Mouse (Mus musculus): ENCODE results near the gene Adamts4. TPM values are rescaled to one million over a fixed set of nuclear protein-coding genes. Genes with fewer than 3 reads are reported as not detected.

Adamts4 gene
- polyA plus RNA-seq, 1 experiment from 2014 or later = 5.2 TPM

- peaks cover 16% of the 10 kb centered on the region for H3K4me1 ChIP-seq (replicated peaks; ENCODE audit: insufficient read depth, low read length)
- H3K4me3 ChIP-seq (replicated peaks; ENCODE audit: low read depth, low read length) = no peak overlapping the region
- 58% methylated on average over 4 of the region's 4 CpGs for WGBS
- no peak for ATAC-seq (replicated peaks; ENCODE audit: low FRiP score, low read depth)
- no peak for TF ChIP-seq CTCF (IDR thresholded peaks at IDR 0.05; ENCODE audit: low read depth)
- no peak overlapping the region for H3K4me2 ChIP-seq (ENCODE audit: low read length)
- H3K9ac ChIP-seq (ENCODE audit: low read depth, low read length) = no peak overlapping the region
- no peaks in the 10 kb centered on the region for H3K27me3 ChIP-seq (ENCODE audit: insufficient read depth, low read length)
- no peak overlapping the region for H3K27ac ChIP-seq
- no peak for DNase-seq (ENCODE audit: low spot score)
- H3K36me3 ChIP-seq (ENCODE audit: insufficient read depth, low read length) = no peaks in the 10 kb centered on the region
- H3K9me3 ChIP-seq (replicated peaks; ENCODE audit: low read length) = no peaks in the 10 kb centered on the region
Measured at GRCm38 (mm10) chr1:171265971-171266744, 15.9 kb downstream of the Adamts4 start.

- peaks cover 16% of the 10 kb centered on the region; the same call in 1 of the 2 replicates for H3K4me1 ChIP-seq (replicated peaks; ENCODE audit: insufficient read depth, low read length)
- WGBS = 76% methylated on average over 1 of the region's 1 CpGs
- ATAC-seq (replicated peaks; ENCODE audit: low FRiP score, low read depth) (no peak), DNase-seq (ENCODE audit: low spot score) (no peak)
- H3K9me3 ChIP-seq (replicated peaks; ENCODE audit: low read length) = no peaks in the 10 kb centered on the region
- H3K27me3 ChIP-seq (ENCODE audit: insufficient read depth, low read length) = no peaks in the 10 kb centered on the region
- no peak overlapping the region for H3K9ac ChIP-seq (ENCODE audit: low read depth, low read length)
- no peak overlapping the region for H3K27ac ChIP-seq
- no peak overlapping the region for H3K4me2 ChIP-seq (ENCODE audit: low read length)
- no peaks in the 10 kb centered on the region for H3K36me3 ChIP-seq (ENCODE audit: insufficient read depth, low read length)
- no peak for TF ChIP-seq CTCF (IDR thresholded peaks at IDR 0.05; ENCODE audit: low read depth)
- no peak overlapping the region for H3K4me3 ChIP-seq (replicated peaks; ENCODE audit: low read depth, low read length)
Measured at GRCm38 (mm10) chr1:171268341-171268740, 18.1 kb downstream of the Adamts4 start.

GRCm38 (mm10) chr1:171269848-171270572 lies 19.8 kb downstream of the Adamts4 start, which contains the start of gene B4galt3:
Gene B4galt3, plus strand, starts transcription at chr1:171270328.
- ATAC-seq (replicated peaks; ENCODE audit: low FRiP score, low read depth) (peak; percentile 95), DNase-seq (ENCODE audit: low spot score) (peak; percentile 93)
- Histone ChIP-seq H3K27ac (peak within 1 kb of the TSS; percentile 63), H3K9me3 (replicated peaks; ENCODE audit: low read length) (no peaks in the 10 kb centered on the region), H3K4me2 (ENCODE audit: low read length) (peak within 1 kb of the TSS; percentile 83), H3K27me3 (ENCODE audit: insufficient read depth, low read length) (no peaks in the 10 kb centered on the region), H3K9ac (ENCODE audit: low read depth, low read length) (peak within 1 kb of the TSS; percentile 64), H3K4me3 (replicated peaks; ENCODE audit: low read depth, low read length) (peak within 1 kb of the TSS; percentile 64), H3K36me3 (ENCODE audit: insufficient read depth, low read length) (peaks cover 15% of the 10 kb centered on the region), H3K4me1 (replicated peaks; ENCODE audit: insufficient read depth, low read length) (peaks cover 12% of the 10 kb centered on the region; the same call in 1 of the 2 replicates)
- no peak for TF ChIP-seq CTCF (IDR thresholded peaks at IDR 0.05; ENCODE audit: low read depth)
- 3% methylated on average over 36 of the region's 36 CpGs for WGBS

- ATAC-seq (replicated peaks; ENCODE audit: low FRiP score, low read depth) (peak; percentile 89), DNase-seq (ENCODE audit: low spot score) (peak; percentile 56)
- Histone ChIP-seq H3K36me3 (ENCODE audit: insufficient read depth, low read length) (peaks cover 20% of the 10 kb centered on the region), H3K27ac (peak overlapping the region; percentile 63), H3K27me3 (ENCODE audit: insufficient read depth, low read length) (no peaks in the 10 kb centered on the region), H3K4me1 (replicated peaks; ENCODE audit: insufficient read depth, low read length) (peaks cover 12% of the 10 kb centered on the region; the same call in 1 of the 2 replicates), H3K9ac (ENCODE audit: low read depth, low read length) (peak overlapping the region; percentile 64), H3K4me3 (replicated peaks; ENCODE audit: low read depth, low read length) (peak overlapping the region; percentile 64), H3K9me3 (replicated peaks; ENCODE audit: low read length) (no peaks in the 10 kb centered on the region), H3K4me2 (ENCODE audit: low read length) (peak overlapping the region; percentile 83)
- TF ChIP-seq CTCF (IDR thresholded peaks at IDR 0.05; ENCODE audit: low read depth) = no peak
- WGBS = under 1% methylated on average over 19 of the region's 19 CpGs
Measured at GRCm38 (mm10) chr1:171270573-171270900, 20.3 kb downstream of the Adamts4 start.

GRCm38 (mm10) chr1:171271196-171271595 lies 21.0 kb downstream of the Adamts4 start:
- Histone ChIP-seq H3K4me1 (replicated peaks; ENCODE audit: insufficient read depth, low read length) (peaks cover 12% of the 10 kb centered on the region; the same call in 1 of the 2 replicates), H3K27ac (peak overlapping the region; percentile 63), H3K9me3 (replicated peaks; ENCODE audit: low read length) (no peaks in the 10 kb centered on the region), H3K9ac (ENCODE audit: low read depth, low read length) (peak overlapping the region; percentile 64; the same call in 1 of the 2 replicates), H3K36me3 (ENCODE audit: insufficient read depth, low read length) (peaks cover 26% of the 10 kb centered on the region), H3K4me3 (replicated peaks; ENCODE audit: low read depth, low read length) (peak overlapping the region; percentile 64), H3K4me2 (ENCODE audit: low read length) (peak overlapping the region; percentile 83), H3K27me3 (ENCODE audit: insufficient read depth, low read length) (no peaks in the 10 kb centered on the region)
- no peak for TF ChIP-seq CTCF (IDR thresholded peaks at IDR 0.05; ENCODE audit: low read depth)
- 38% methylated on average over 9 of the region's 9 CpGs for WGBS
- no peak for DNase-seq (ENCODE audit: low spot score)
- no peak for ATAC-seq (replicated peaks; ENCODE audit: low FRiP score, low read depth)

GRCm38 (mm10) chr1:171271622-171272021 lies 21.4 kb downstream of the Adamts4 start:
- no peak for DNase-seq (ENCODE audit: low spot score)
- Histone ChIP-seq H3K4me2 (ENCODE audit: low read length) (peak overlapping the region; percentile 83), H3K27ac (peak overlapping the region; percentile 63; the same call in 1 of the 2 replicates), H3K4me1 (replicated peaks; ENCODE audit: insufficient read depth, low read length) (peaks cover 12% of the 10 kb centered on the region; the same call in 1 of the 2 replicates), H3K27me3 (ENCODE audit: insufficient read depth, low read length) (no peaks in the 10 kb centered on the region), H3K4me3 (replicated peaks; ENCODE audit: low read depth, low read length) (0 out of 2 replicates have a peak overlapping the region, but pooled peaks have one; percentile 64), H3K9me3 (replicated peaks; ENCODE audit: low read length) (no peaks in the 10 kb centered on the region), H3K9ac (ENCODE audit: low read depth, low read length) (0 out of 2 replicates have a peak overlapping the region, but pooled peaks have one; percentile 64), H3K36me3 (ENCODE audit: insufficient read depth, low read length) (peaks cover 30% of the 10 kb centered on the region)
- 68% methylated on average over 10 of the region's 10 CpGs for WGBS
- no peak for TF ChIP-seq CTCF (IDR thresholded peaks at IDR 0.05; ENCODE audit: low read depth)
- no peak for ATAC-seq (replicated peaks; ENCODE audit: low FRiP score, low read depth)
